Mouse (Mus musculus): ENCODE data around the gene Rps21.

DNA sequence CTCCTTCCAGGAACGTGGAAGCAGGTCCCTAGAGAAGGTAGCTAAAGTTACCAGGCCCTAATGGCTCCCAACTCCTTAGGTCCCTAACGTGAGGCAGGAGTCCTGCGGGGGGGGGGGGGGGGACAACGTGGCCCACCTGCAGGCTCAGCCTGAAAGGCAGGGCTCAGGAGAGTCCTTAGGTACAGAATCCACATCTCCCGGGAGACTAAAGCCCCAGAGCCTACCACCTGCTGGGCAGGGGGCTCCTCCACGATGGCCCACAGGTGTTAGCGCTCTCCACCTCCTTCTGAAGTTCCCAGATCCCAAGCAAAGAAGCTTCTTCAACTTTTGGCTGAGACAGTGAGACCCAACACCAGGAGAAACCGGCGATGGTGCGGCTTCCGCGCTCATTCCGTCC lies 32.5 kb upstream of the Rps21 start:
- no peak for TF ChIP-seq CTCF (IDR thresholded peaks at IDR 0.05; ENCODE audit: borderline replicate concordance, extremely low read depth, insufficient read depth, insufficient read length)
- TF ChIP-seq POLR2A (IDR thresholded peaks at IDR 0.05; ENCODE audit: borderline replicate concordance, extremely low read depth, insufficient read depth, insufficient read length, poor library complexity, severe bottlenecking): no peak
